Comparison of ENCODE assay signal across 10 mouse cellular contexts in genomic region chr4:116300878-116301355, GRCm38 (mm10).
DNase-seq lines count a peak whose midpoint lies in the region; ATAC-seq and TF ChIP-seq lines count a peak whose summit lies in the region.
"Had no signal": no experiment of that assay in that cellular context is flagged by ENCODE, and none has a peak within 500 bp of the region (broad histone marks: within the 10 kb centered on the region; RNA-seq: fewer than 3 reads in every experiment).

No protein-coding gene starts in this region.

- DNase-seq in frontal cortex, postnatal 25 days (ENCODE audit: low spot score in 2 of 2) = no peak
- DNase-seq in testis, postnatal 14 days (ENCODE audit: low spot score) = no peak
- DNase-seq in yolk sac, embryonic 10.5 days (ENCODE audit: low spot score) = peak; percentile 16
- DNase-seq: right cerebral cortex, postnatal 4 days had no signal

- H3K4me2 ChIP-seq in heart, embryonic 13.5 days = no peak overlapping the region
- no peak overlapping the region for H3K4me2 ChIP-seq in intestine, postnatal 0 days (replicated peaks; ENCODE audit: low read depth)
- H3K4me2 ChIP-seq: lung, embryonic 15.5 days had no signal

- H3K27me3 ChIP-seq in testis, adult 2 months (ENCODE audit: control insufficient read depth, insufficient read depth, low read length) = no peaks in the 10 kb centered on the region
- no peaks in the 10 kb centered on the region for H3K27me3 ChIP-seq in heart, embryonic 13.5 days (replicated peaks)
- H3K27me3 ChIP-seq in intestine, postnatal 0 days (replicated peaks; ENCODE audit: control insufficient read depth, insufficient read depth, low read length) = no peaks in the 10 kb centered on the region
- H3K27me3 ChIP-seq: lung, embryonic 15.5 days had no signal

- 30% methylated on average over 4 of the region's 4 CpGs for WGBS in heart, embryonic 13.5 days
- 59% methylated on average over 4 of the region's 4 CpGs for WGBS in intestine, postnatal 0 days

- TF ChIP-seq CTCF in testis, adult 2 months (IDR thresholded peaks at IDR 0.05; ENCODE audit: control insufficient read depth, insufficient read depth, insufficient replicate concordance, low read depth, low read length) = no peak
- TF ChIP-seq CTCF in intestine, postnatal 0 days (IDR thresholded peaks at IDR 0.05; ENCODE audit: low read depth) = no peak

- no peaks in the 10 kb centered on the region for H3K4me1 ChIP-seq in testis, adult 2 months (ENCODE audit: control insufficient read depth, insufficient read depth, low read length)
- peaks cover 27% of the 10 kb centered on the region for H3K4me1 ChIP-seq in heart, embryonic 13.5 days
- no peaks in the 10 kb centered on the region for H3K4me1 ChIP-seq in intestine, postnatal 0 days (replicated peaks; ENCODE audit: control insufficient read depth, insufficient read depth, low read length)
- H3K4me1 ChIP-seq: lung, embryonic 15.5 days had no signal

- H3K36me3 ChIP-seq in testis, adult 2 months (ENCODE audit: control insufficient read depth, insufficient read depth, low read length) = no peaks in the 10 kb centered on the region
- peaks cover 65% of the 10 kb centered on the region for H3K36me3 ChIP-seq in heart, embryonic 13.5 days
- no peaks in the 10 kb centered on the region for H3K36me3 ChIP-seq in intestine, postnatal 0 days (ENCODE audit: control insufficient read depth, insufficient read depth)

- H3K27ac ChIP-seq in testis, adult 2 months (ENCODE audit: control insufficient read depth, insufficient read depth, low read depth, low read length) = no peak overlapping the region
- peak overlapping the region; percentile 79 for H3K27ac ChIP-seq in heart, embryonic 13.5 days (replicated peaks)
- H3K27ac ChIP-seq in intestine, postnatal 0 days (ENCODE audit: low read depth, low read length) = no peak overlapping the region
- H3K27ac ChIP-seq: lung, embryonic 15.5 days had no signal

- peak overlapping the region; percentile 21 for H3K9ac ChIP-seq in heart, embryonic 13.5 days
- no peak overlapping the region for H3K9ac ChIP-seq in intestine, postnatal 0 days (ENCODE audit: low read depth, low read length)
- H3K9ac ChIP-seq: lung, embryonic 15.5 days had no signal

- peak overlapping the region; percentile 5; the same call in 1 of the 2 replicates for H3K4me3 ChIP-seq in testis, adult 2 months (ENCODE audit: control insufficient read depth, low read depth, low read length)
- H3K4me3 ChIP-seq in heart, embryonic 13.5 days = no peak overlapping the region
- no peak overlapping the region for H3K4me3 ChIP-seq in intestine, postnatal 0 days (ENCODE audit: low read depth, low read length)
- H3K4me3 ChIP-seq: lung, embryonic 15.5 days had no signal

- no peak for TF ChIP-seq POLR2A in testis, adult 2 months (IDR thresholded peaks at IDR 0.05; ENCODE audit: control insufficient read depth, low read depth, low read length)

- no peaks in the 10 kb centered on the region for H3K9me3 ChIP-seq in heart, embryonic 13.5 days
- no peaks in the 10 kb centered on the region for H3K9me3 ChIP-seq in intestine, postnatal 0 days (ENCODE audit: control insufficient read depth)
- H3K9me3 ChIP-seq: lung, embryonic 15.5 days had no signal

- ATAC-seq in frontal cortex, adult (ENCODE audit: low TSS enrichment) = peak; percentile 64; the same call in 1 of the 2 replicates
- no peak for ATAC-seq in heart, embryonic 13.5 days (ENCODE audit: extremely low read depth, insufficient number of reproducible peaks, low FRiP score, low TSS enrichment)
- no peak for ATAC-seq in intestine, postnatal 0 days
- ATAC-seq in activated CD4-positive, CD25-positive, alpha-beta regulatory T cell, adult 4 months = no peak
